Mouse (Mus musculus) ES-Bruce4 (cell line): Measurements from ENCODE around the gene Abhd16a.

Source experiments
- CTCF ChIP-seq: IDR thresholded peaks from one replicate; pipeline ENCODE4 v1.8.1; 2011; ENCODE audit warnings: low read depth, low read length
- EP300 ChIP-seq: IDR thresholded peaks from 2 replicates; pipeline ENCODE4 v1.6.1; 2011; ENCODE audit warnings: low read depth, low read length; ENCODE audit not compliant: insufficient read depth
- POLR2A ChIP-seq: IDR thresholded peaks from one replicate; pipeline ENCODE4 v1.8.1; 2011; ENCODE audit warnings: low read length; ENCODE audit not compliant: insufficient read depth

DNA sequence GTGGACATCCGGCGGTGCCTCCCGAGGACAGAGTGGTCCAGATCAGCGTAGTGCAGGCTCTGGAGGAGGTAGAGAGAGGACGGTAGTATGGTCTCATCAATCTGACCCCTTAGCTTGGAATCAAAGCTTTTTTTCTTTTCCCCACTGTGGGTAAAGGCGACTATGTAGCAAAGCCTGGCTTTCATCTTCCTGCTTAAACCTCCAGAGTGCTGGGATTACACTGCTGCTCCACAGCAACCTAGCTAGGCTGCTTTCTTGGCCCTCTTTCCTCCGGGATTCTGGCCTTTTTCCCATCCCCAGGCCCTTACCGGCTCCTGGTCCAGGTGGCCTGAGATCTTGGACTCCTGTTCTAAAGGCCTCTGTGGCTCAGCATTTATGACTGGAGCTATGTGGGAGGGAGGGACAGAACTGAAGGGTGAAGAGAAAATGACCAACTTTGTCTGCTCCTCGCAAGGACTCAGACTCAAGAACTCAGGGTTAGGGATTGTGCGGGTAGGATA is 24.6 kb upstream of the Abhd16a start:
- TF ChIP-seq EP300 (no peak), CTCF (no peak), POLR2A (no peak)
